Mouse (Mus musculus) gastrocnemius, adult 8-10 months (tissue): ENCODE results near the gene Dtx1. TPM values are rescaled to one million over a fixed set of nuclear protein-coding genes. Genes with fewer than 3 reads are reported as not detected.

Experiments used
- DNase-seq, 2 experiments: peaks; one replicate each; pipeline ENCODE4 v3.0.0; 2022; ENCODE audit warnings: low spot score in 2 of 2
- total RNA-seq, 4 experiments: library from RNA; stranded (reverse); gene quantifications; 2 replicates each; pipeline ENCODE4 v1.2.4; 2022

The Dtx1 gene
- total RNA-seq, 4 experiments from 2014 or later: 0.22 to 1.3 (median 0.31) TPM

GRCm38 (mm10) chr5:120644227-120644626, 67.5 kb downstream of the Dtx1 start:
- no peak for DNase-seq

DNA sequence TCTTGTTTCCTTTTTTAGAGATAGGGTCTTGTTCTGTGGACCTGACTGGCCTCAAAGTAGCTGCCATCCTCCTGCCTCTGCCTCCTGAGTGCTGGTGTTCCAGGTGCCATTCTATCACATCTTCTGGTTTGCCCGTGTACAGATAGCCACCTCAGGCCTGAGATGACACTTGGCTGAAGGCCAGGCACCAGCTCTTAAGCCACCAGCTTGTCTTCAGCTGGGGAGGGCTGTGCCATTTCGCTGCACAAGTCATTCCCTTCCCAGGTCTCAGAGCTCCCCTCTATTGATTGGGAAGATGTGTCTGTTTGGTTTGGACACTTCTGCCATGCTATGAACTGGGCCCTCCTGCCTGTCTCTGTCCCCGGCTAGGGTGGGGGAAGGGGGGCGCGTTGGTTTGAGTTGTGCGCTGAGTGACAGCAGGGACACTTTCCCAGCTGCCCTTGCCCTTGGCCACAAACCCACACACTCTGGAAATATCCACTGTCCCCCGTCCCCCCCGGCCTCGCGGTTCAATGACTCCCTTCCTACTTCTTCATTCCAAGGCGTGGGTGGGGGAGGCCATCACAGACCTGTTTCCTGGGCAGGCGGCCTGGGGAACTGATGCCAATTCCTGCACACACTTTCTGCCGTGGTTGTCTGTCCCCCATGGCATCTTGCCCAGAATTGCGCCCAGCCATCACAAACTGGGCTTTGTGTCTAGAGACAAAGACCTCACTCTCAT, 68.2 kb downstream of the Dtx1 start:
- no peak for DNase-seq

GRCm38 (mm10) chr5:120640094-120640493, 71.6 kb downstream of the Dtx1 start:
- no peak for DNase-seq

DNA sequence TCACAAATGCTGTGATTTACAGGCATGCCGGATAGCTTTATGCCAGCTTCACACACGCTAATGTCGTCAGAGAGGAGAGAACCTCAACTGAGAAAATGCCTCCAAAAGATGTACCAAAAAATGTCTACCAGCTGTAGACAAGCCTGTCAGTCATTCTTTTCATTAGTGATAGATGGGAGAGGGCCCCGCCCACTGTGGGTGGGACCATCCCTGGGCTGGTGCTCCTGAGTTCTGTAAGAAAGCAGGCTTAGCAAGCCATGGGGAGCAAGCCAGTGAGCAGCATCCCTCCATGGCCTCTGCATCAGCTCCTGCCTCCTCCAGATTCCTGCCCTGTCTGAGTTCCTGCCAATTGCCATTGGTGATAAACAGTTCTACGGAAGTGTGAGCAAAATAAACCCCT, 76.1 kb downstream of the Dtx1 start:
- DNase-seq: no peak

DNA sequence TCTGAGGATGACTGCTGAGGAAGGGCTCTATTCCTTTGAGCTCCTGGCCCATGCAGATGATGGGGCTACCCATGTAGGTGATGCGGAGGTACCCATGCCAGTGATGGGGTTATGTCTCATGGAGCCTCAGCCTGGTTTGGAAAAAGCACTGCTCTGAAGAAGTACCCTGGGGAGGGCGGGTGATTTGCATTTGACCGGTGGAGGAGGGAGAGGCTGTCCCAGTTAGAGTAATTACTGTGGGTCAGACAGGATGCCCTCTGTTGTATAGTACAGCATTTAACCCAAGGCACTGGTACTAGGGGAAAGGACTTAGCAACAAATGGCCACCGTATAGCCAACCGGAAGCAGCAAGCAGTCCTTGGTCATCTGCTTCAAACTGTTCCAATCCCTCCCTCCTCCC, 76.9 kb downstream of the Dtx1 start:
- DNase-seq: no peak

GRCm38 (mm10) chr5:120634131-120634530, 77.6 kb downstream of the Dtx1 start, which contains the start of gene Cfap73:
Gene Cfap73, minus strand, starts transcription at chr5:120634235.
- DNase-seq: no peak

DNA sequence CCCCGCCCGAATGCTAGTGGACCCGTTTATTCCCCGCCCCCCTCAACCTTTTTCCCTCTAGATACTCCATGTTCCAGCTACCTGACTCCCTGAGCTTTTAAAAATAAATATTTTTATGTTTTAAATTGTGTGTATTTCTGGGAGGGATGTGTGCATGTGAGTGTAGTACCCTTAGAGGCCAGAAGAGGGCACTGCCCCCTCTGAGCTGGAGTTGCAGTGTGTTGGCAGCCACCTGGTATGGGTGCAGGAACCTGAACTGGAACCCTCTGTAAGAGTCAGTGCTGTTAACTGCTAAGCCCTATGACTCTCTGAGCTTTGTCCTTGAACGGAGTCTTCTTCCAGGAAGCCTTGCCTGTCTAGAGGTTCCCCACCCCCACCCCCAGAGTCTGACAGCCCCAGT, 79.8 kb downstream of the Dtx1 start:
- no peak for DNase-seq

DNA sequence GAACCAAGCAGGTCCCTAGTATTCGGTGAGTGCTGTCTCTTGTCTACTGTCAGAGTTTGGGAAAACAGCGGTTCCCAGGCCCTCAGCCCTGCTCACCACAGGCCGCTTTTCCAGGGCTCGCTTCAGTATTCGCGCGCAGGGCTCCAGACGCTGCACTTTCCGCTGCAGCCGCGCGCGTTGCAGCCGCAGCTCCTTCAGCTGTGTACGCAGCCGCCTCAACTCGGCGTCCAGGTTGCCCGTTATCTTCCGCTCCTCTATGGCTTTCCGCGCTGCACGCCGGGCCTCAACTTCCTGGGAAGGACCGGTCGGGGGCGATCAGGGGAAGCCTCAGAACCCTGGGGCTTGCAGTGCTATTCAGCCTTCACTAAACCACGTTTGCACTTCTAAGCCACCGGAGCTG, 80.6 kb downstream of the Dtx1 start:
- DNase-seq: no peak

Other genes starting within 250 kb of the Dtx1 start
- under 1 TPM; 0.32 to 0.73 (median 0.66) TPM for gene Sdsl, start 239.1 kb downstream of the Dtx1 start, total RNA-seq
- gene Sds, start 235.4 kb downstream of the Dtx1 start, total RNA-seq: under 1 TPM; 0.45 to 0.99 (median 0.60) TPM
- gene Plbd2, start 208.3 kb downstream of the Dtx1 start, total RNA-seq: 10 to 100 TPM; 40.5 to 44.7 (median 42.1) TPM
- 10 to 100 TPM in 1 of 4 experiments, 1 to 10 TPM in 3; 6.0 to 10.7 (median 6.5) TPM for gene Slc8b1, start 200.8 kb downstream of the Dtx1 start, total RNA-seq
- 10 to 100 TPM; 39.3 to 42.7 (median 41.5) TPM for gene Tpcn1, start 123.3 kb downstream of the Dtx1 start, total RNA-seq
- gene Iqcd, start 122.9 kb downstream of the Dtx1 start, total RNA-seq: not detected
- 1 to 10 TPM; 4.9 to 8.3 (median 6.4) TPM for gene Rita1, start 99.3 kb downstream of the Dtx1 start, total RNA-seq
- 10 to 100 TPM; 16.7 to 19.7 (median 17.3) TPM for gene Ddx54, start 99.2 kb downstream of the Dtx1 start, total RNA-seq
- gene Cfap73, start 77.7 kb downstream of the Dtx1 start, total RNA-seq: not detected
- gene Rasal1, start 63.1 kb downstream of the Dtx1 start, total RNA-seq: not detected
- gene Oas2, start 37.9 kb upstream of the Dtx1 start, total RNA-seq: under 1 TPM in 2 of 4 experiments, not detected in 2; 0.07 to 0.16 TPM
- not detected for gene Oas3, start 65.7 kb upstream of the Dtx1 start, total RNA-seq
- gene Oas1e, start 83.6 kb upstream of the Dtx1 start, total RNA-seq: not detected
- gene Oas1c, start 100.6 kb upstream of the Dtx1 start, total RNA-seq: under 1 TPM in 2 of 4 experiments, not detected in 2; 0.21 to 0.27 TPM
- not detected for gene Oas1f, start 135.4 kb upstream of the Dtx1 start, total RNA-seq
- gene Oas1h, start 149.5 kb upstream of the Dtx1 start, total RNA-seq: not detected
- gene Oas1g, start 175.7 kb upstream of the Dtx1 start, total RNA-seq: not detected
- not detected for gene Oas1a, start 195.6 kb upstream of the Dtx1 start, total RNA-seq
- not detected for gene Oas1d, start 202.6 kb upstream of the Dtx1 start, total RNA-seq